In genomic region chr11:58021618-58022017, GRCm38 (mm10) we compare ENCODE assay signal across 12 mouse cellular contexts. TPM values are rescaled to one million over a fixed set of nuclear protein-coding genes. Genes with fewer than 3 reads are reported as not detected.
A peak's percentile ranks its signal among the peaks of the same experiment; 100 is the strongest.
DNase-seq lines count a peak whose midpoint lies in the region; ATAC-seq and TF ChIP-seq lines count a peak whose summit lies in the region.
"Had no signal": no experiment of that assay in that cellular context is flagged by ENCODE, and none has a peak within 500 bp of the region (broad histone marks: within the 10 kb centered on the region; RNA-seq: fewer than 3 reads in every experiment).

No protein-coding gene starts in this region.

- H3K36me3 ChIP-seq in heart, embryonic 11.5 days (ENCODE audit: control insufficient read depth, insufficient read depth, low read length) = no peaks in the 10 kb centered on the region
- no peaks in the 10 kb centered on the region for H3K36me3 ChIP-seq in lung, embryonic 14.5 days (ENCODE audit: insufficient read depth)
- H3K36me3 ChIP-seq in intestine, embryonic 16.5 days (ENCODE audit: control insufficient read depth, insufficient read depth, low read length) = no peaks in the 10 kb centered on the region
- no peaks in the 10 kb centered on the region for H3K36me3 ChIP-seq in neural tube, embryonic 15.5 days
- H3K36me3 ChIP-seq: embryonic facial prominence, embryonic 13.5 days had no signal

- H3K27ac ChIP-seq in heart, embryonic 11.5 days (ENCODE audit: low read depth, low read length) = 0 out of 2 replicates have a peak overlapping the region, but pooled peaks have one; percentile 57
- H3K27ac ChIP-seq in lung, embryonic 14.5 days (ENCODE audit: low read depth) = peak overlapping the region; percentile 66; the same call in 1 of the 2 replicates
- peak overlapping the region; percentile 73 for H3K27ac ChIP-seq in intestine, embryonic 16.5 days (ENCODE audit: low read length)
- peak overlapping the region; percentile 18; the same call in 1 of the 2 replicates for H3K27ac ChIP-seq in neural tube, embryonic 15.5 days (replicated peaks)
- H3K27ac ChIP-seq: embryonic facial prominence, embryonic 13.5 days had no signal

- no peak for DNase-seq in heart, adult 18-20 months
- peak; percentile 51 for DNase-seq in lung, embryonic 14.5 days
- no peak for DNase-seq in lung, adult 18-20 months
- no peak for DNase-seq in spleen, postnatal 4 days (ENCODE audit: low spot score in 2 of 2)
- DNase-seq: adrenal gland, postnatal 10 days; B cell, adult 2 months; cerebellum, adult 11-12 months had no signal

- H3K4me3 ChIP-seq in heart, embryonic 11.5 days (ENCODE audit: low read depth, low read length) = no peak overlapping the region
- H3K4me3 ChIP-seq in lung, embryonic 14.5 days (ENCODE audit: low read depth, low read length) = no peak overlapping the region
- no peak overlapping the region for H3K4me3 ChIP-seq in intestine, embryonic 16.5 days (ENCODE audit: low read length)
- no peak overlapping the region for H3K4me3 ChIP-seq in neural tube, embryonic 15.5 days (replicated peaks)
- H3K4me3 ChIP-seq: embryonic facial prominence, embryonic 13.5 days had no signal

- 0 out of 2 replicates have a peak overlapping the region, but pooled peaks have one; percentile 7 for H3K9ac ChIP-seq in heart, embryonic 11.5 days (ENCODE audit: low read depth, low read length)
- H3K9ac ChIP-seq in lung, embryonic 14.5 days = no peak overlapping the region
- H3K9ac ChIP-seq in intestine, embryonic 16.5 days (ENCODE audit: low read depth, low read length) = peak overlapping the region; percentile 23; the same call in 1 of the 2 replicates
- no peak overlapping the region for H3K9ac ChIP-seq in neural tube, embryonic 15.5 days (replicated peaks)

- no peak for TF ChIP-seq CTCF in lung, embryonic 14.5 days (IDR thresholded peaks at IDR 0.05; ENCODE audit: low read depth)

- H3K27me3 ChIP-seq in heart, embryonic 11.5 days (ENCODE audit: control insufficient read depth, insufficient read depth, low read length) = no peaks in the 10 kb centered on the region
- H3K27me3 ChIP-seq in lung, embryonic 14.5 days (ENCODE audit: insufficient read depth, low read length) = no peaks in the 10 kb centered on the region
- no peaks in the 10 kb centered on the region for H3K27me3 ChIP-seq in intestine, embryonic 16.5 days (replicated peaks; ENCODE audit: control insufficient read depth, insufficient read depth, low read length)
- H3K27me3 ChIP-seq in neural tube, embryonic 15.5 days (replicated peaks) = no peaks in the 10 kb centered on the region
- H3K27me3 ChIP-seq: embryonic facial prominence, embryonic 13.5 days had no signal

- WGBS in heart, embryonic 11.5 days (ENCODE audit: insufficient replicate concordance) = 11% methylated on average over 2 of the region's 2 CpGs
- WGBS in lung, embryonic 14.5 days = 15% methylated on average over 2 of the region's 2 CpGs
- 17% methylated on average over 2 of the region's 2 CpGs for WGBS in intestine, embryonic 16.5 days
- WGBS in neural tube, embryonic 15.5 days = 37% methylated on average over 2 of the region's 2 CpGs

- H3K4me2 ChIP-seq in heart, embryonic 11.5 days = no peak overlapping the region; the same call in 1 of the 2 replicates
- H3K4me2 ChIP-seq in lung, embryonic 14.5 days = peak overlapping the region; percentile 16; the same call in 1 of the 2 replicates
- peak overlapping the region; percentile 21 for H3K4me2 ChIP-seq in intestine, embryonic 16.5 days (ENCODE audit: low read depth, low read length)
- no peak overlapping the region for H3K4me2 ChIP-seq in neural tube, embryonic 15.5 days
- H3K4me2 ChIP-seq: embryonic facial prominence, embryonic 13.5 days had no signal

- H3K4me1 ChIP-seq in heart, embryonic 11.5 days (ENCODE audit: control insufficient read depth, insufficient read depth, low read length) = peaks cover 58% of the 10 kb centered on the region
- H3K4me1 ChIP-seq in lung, embryonic 14.5 days (ENCODE audit: insufficient read depth) = peaks cover 21% of the 10 kb centered on the region
- H3K4me1 ChIP-seq in intestine, embryonic 16.5 days (ENCODE audit: control insufficient read depth, insufficient read depth, low read length) = peaks cover 67% of the 10 kb centered on the region
- peaks cover 41% of the 10 kb centered on the region for H3K4me1 ChIP-seq in neural tube, embryonic 15.5 days

- H3K9me3 ChIP-seq in heart, embryonic 11.5 days (replicated peaks; ENCODE audit: control insufficient read depth, low read length) = no peaks in the 10 kb centered on the region
- H3K9me3 ChIP-seq in lung, embryonic 14.5 days (ENCODE audit: low read depth, low read length) = no peaks in the 10 kb centered on the region
- H3K9me3 ChIP-seq in intestine, embryonic 16.5 days (ENCODE audit: control insufficient read depth, low read length) = no peaks in the 10 kb centered on the region
- H3K9me3 ChIP-seq in neural tube, embryonic 15.5 days (replicated peaks) = no peaks in the 10 kb centered on the region
- H3K9me3 ChIP-seq: embryonic facial prominence, embryonic 13.5 days had no signal

- ATAC-seq in heart, embryonic 11.5 days (replicated peaks; ENCODE audit: insufficient number of reproducible peaks, low FRiP score, low TSS enrichment) = no peak
- peak; percentile 50; the same call in 1 of the 2 replicates for ATAC-seq in lung, embryonic 14.5 days (ENCODE audit: insufficient read depth)
- peak; percentile 88 for ATAC-seq in intestine, embryonic 16.5 days
- ATAC-seq in neural tube, embryonic 15.5 days (ENCODE audit: low FRiP score) = no peak
- ATAC-seq in erythroid progenitor cell, adult 5-6 weeks (replicated peaks; ENCODE audit: low FRiP score, poor library complexity, severe bottlenecking) = no peak

RNA-seq across cellular contexts. Expression of gene Larp1, which starts 12.8 kb away (rescaled TPM):
- polyA plus RNA-seq in heart, embryonic 11.5 days (2014; fragmentation: Nextera tagmentation; extraction: Ambion mirVana) = 16.9 and 19.5 TPM in 2 replicates
- total RNA-seq in heart, adult 18-20 months (2021) = 10 to 100 TPM; 57.8 to 59.9 TPM
- 24.7 and 26.9 TPM in 2 replicates for polyA plus RNA-seq in lung, embryonic 14.5 days (2014; fragmentation: Nextera tagmentation; extraction: Ambion mirVana)
- 16.5 and 16.7 TPM in 2 replicates for polyA plus RNA-seq in intestine, embryonic 16.5 days (2015; fragmentation: Nextera tagmentation; extraction: Ambion mirVana)
- 19.9 and 20.5 TPM in 2 replicates for polyA plus RNA-seq in neural tube, embryonic 15.5 days (2015; fragmentation: Nextera tagmentation; extraction: Ambion mirVana)
- total RNA-seq in erythroid progenitor cell, adult 5-6 weeks (2015; ENCODE audit: low replicate concordance) = 32.4 and 35.6 TPM in 2 replicates
- 25.1 and 33.9 TPM in 2 replicates for total RNA-seq in erythroid progenitor cell, adult 5-6 weeks (2017; ENCODE audit: low replicate concordance)

Comparison
In these comparisons a context has a peak if more than half of its experiments do, and no peak if none do; other contexts are left out.
1. ATAC-seq: peak in lung, embryonic 14.5 days (single experiment) and intestine, embryonic 16.5 days (single experiment); none in heart, embryonic 11.5 days (single experiment), neural tube, embryonic 15.5 days (single experiment) and erythroid progenitor cell, adult 5-6 weeks (single experiment).
2. H3K27ac ChIP-seq: peak in every context shown above with its lines; median percentile 73 in intestine, embryonic 16.5 days; 66 in lung, embryonic 14.5 days; 57 in heart, embryonic 11.5 days; 18 in neural tube, embryonic 15.5 days.
3. H3K4me2 ChIP-seq: peak in lung, embryonic 14.5 days (single experiment) and intestine, embryonic 16.5 days (single experiment); none in heart, embryonic 11.5 days (single experiment) and neural tube, embryonic 15.5 days (single experiment).
4. H3K9ac ChIP-seq: peak in heart, embryonic 11.5 days (single experiment) and intestine, embryonic 16.5 days (single experiment); none in lung, embryonic 14.5 days (single experiment) and neural tube, embryonic 15.5 days (single experiment).